ENCODE assay signal across 8 mouse cellular contexts in the genomic region with DNA sequence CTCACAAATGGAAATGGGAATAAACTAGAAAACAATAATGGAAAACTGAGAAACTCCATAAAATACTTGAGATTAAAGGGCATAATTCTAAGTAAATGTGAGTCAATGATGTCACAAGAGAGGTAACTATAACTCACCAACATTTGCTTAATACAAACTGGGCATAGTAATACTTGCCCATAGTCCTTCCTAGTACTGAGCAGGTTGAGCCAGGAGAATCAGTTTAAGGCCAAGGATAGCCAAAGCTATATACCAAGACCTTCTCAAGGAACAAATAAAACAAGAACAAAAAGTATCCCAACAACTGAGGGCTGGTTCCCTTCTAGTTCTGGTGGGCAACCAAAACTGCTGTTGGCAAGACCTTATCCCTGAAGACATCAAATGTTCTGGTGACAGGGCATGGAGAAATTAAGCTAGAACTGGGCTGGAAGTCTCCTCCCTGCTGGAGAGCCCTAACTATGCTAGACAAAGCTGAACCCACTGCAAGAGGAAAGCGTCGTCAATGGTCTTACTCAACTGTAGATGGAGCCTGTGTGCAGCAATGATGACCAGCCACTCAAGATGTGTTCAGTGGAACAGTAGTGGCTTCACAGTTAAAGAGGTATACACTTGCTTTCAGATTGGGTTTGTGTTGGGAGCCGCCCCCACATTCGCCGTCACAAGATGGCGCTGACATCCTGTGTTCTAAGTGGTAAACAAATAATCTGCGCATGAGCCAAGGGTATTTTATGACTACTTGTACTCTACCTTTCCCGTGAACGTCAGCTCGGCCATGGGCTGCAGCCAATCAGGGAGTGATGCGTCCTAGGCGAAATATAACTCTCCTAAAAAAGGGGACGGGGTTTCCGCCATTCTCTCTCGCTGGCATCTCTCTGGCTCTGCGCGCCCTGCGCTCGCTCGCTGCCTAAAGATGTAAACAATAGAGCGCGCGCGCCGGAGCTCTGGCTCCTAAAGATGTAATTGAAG. TPM values are rescaled to one million over a fixed set of nuclear protein-coding genes. Genes with fewer than 3 reads are reported as not detected.
DNase-seq lines count a peak whose midpoint lies in the region; ATAC-seq and TF ChIP-seq lines count a peak whose summit lies in the region.
"Not testable (repeated sequence)": the region's sequence is repeated elsewhere in the genome, so short reads cannot be mapped to it uniquely, and the experiment has no call there.

No protein-coding gene starts in this region.

- H3K36me3 ChIP-seq in hindbrain, embryonic 13.5 days; lung, embryonic 14.5 days (ENCODE audit: insufficient read depth); neural tube, embryonic 13.5 days: not testable (repeated sequence)

- not testable (repeated sequence) for H3K9ac ChIP-seq in hindbrain, embryonic 13.5 days; lung, embryonic 14.5 days; neural tube, embryonic 13.5 days

- under 1% methylated on average over 7 of the region's 25 CpGs for WGBS in hindbrain, embryonic 13.5 days
- WGBS in lung, embryonic 14.5 days, result under 1% methylated on average over 6 of the region's 25 CpGs
- 0% methylated on average over 7 of the region's 25 CpGs for WGBS in neural tube, embryonic 13.5 days

- TF ChIP-seq CTCF in gastrocnemius, adult 2 months (IDR thresholded peaks at IDR 0.05), result peak; percentile 38
- TF ChIP-seq CTCF in lung, embryonic 14.5 days (IDR thresholded peaks at IDR 0.05; ENCODE audit: low read depth), result peak; percentile 57

- peak overlapping the region; percentile 75 for H3K27ac ChIP-seq in gastrocnemius, adult 2 months
- H3K27ac ChIP-seq in hindbrain, embryonic 13.5 days; lung, embryonic 14.5 days (ENCODE audit: low read depth); neural tube, embryonic 13.5 days (replicated peaks): not testable (repeated sequence)

- H3K4me3 ChIP-seq in gastrocnemius, adult 2 months, result peak overlapping the region; percentile 66
- H3K4me3 ChIP-seq in hindbrain, embryonic 13.5 days, result peak overlapping the region; percentile 36
- H3K4me3 ChIP-seq in lung, embryonic 14.5 days (ENCODE audit: low read depth, low read length), result peak overlapping the region; percentile 42
- peak overlapping the region; percentile 39 for H3K4me3 ChIP-seq in neural tube, embryonic 13.5 days

- H3K27me3 ChIP-seq in hindbrain, embryonic 13.5 days; lung, embryonic 14.5 days (ENCODE audit: insufficient read depth, low read length); neural tube, embryonic 13.5 days: not testable (repeated sequence)

- DNase-seq in R1 (ENCODE audit: low read depth, low spot score), result peak; percentile 89
- DNase-seq in cerebellum, postnatal 36 days, result peak; percentile 42 to 53
- DNase-seq in gastrocnemius, adult 2 months, result peak; percentile 49
- peak; percentile 51 for DNase-seq in layer of hippocampus, adult 9-10 months (ENCODE audit: low spot score)
- DNase-seq in lung, embryonic 14.5 days, result peak; percentile 86
- DNase-seq in testis, postnatal 14 days (ENCODE audit: low spot score), result peak; percentile 11

- H3K9me3 ChIP-seq in hindbrain, embryonic 13.5 days; lung, embryonic 14.5 days (ENCODE audit: low read depth, low read length); neural tube, embryonic 13.5 days: not testable (repeated sequence)

- peak; percentile 97 for ATAC-seq in hindbrain, embryonic 13.5 days (ENCODE audit: low FRiP score)
- peak; percentile 98 for ATAC-seq in lung, embryonic 14.5 days (ENCODE audit: insufficient read depth)
- ATAC-seq in neural tube, embryonic 13.5 days (ENCODE audit: low read depth), result peak; percentile 97

- intact Hi-C loops in gastrocnemius, adult 2 months (cut with DNase I), result loop anchor here (5.0 to 10.0 kb wide), 2 partner anchors 411 to 604 kb away; a partner anchor contains a TSS

- peak overlapping the region; percentile 53 for H3K4me2 ChIP-seq in hindbrain, embryonic 13.5 days
- peak overlapping the region; percentile 59 for H3K4me2 ChIP-seq in lung, embryonic 14.5 days
- H3K4me2 ChIP-seq in neural tube, embryonic 13.5 days, result peak overlapping the region; percentile 54

- not testable (repeated sequence) for H3K4me1 ChIP-seq in hindbrain, embryonic 13.5 days (replicated peaks); lung, embryonic 14.5 days (ENCODE audit: insufficient read depth); neural tube, embryonic 13.5 days (replicated peaks)

RNA-seq across cellular contexts. Expression of a gene that starts 21.9 kb away (rescaled TPM):
- total RNA-seq in gastrocnemius, adult 2 months (2021), result 10 to 100 TPM; 10.9 to 14.1 TPM
- polyA plus RNA-seq in hindbrain, embryonic 13.5 days (2015; fragmentation: Nextera tagmentation; extraction: Ambion mirVana), result 4.1 and 4.6 TPM in 2 replicates
- 33.1 and 35.6 TPM in 2 replicates for polyA plus RNA-seq in lung, embryonic 14.5 days (2014; fragmentation: Nextera tagmentation; extraction: Ambion mirVana)
- polyA plus RNA-seq in neural tube, embryonic 13.5 days (2015; fragmentation: Nextera tagmentation; extraction: Ambion mirVana), result 5.7 and 7.5 TPM in 2 replicates

Comparison
In these comparisons a context has a peak if more than half of its experiments do, and no peak if none do; other contexts are left out.
1. DNase-seq: peak in every context shown above with its lines; median percentile 89 in R1; 86 in lung, embryonic 14.5 days; 51 in layer of hippocampus, adult 9-10 months; 49 in gastrocnemius, adult 2 months; 48 in cerebellum, postnatal 36 days; 11 in testis, postnatal 14 days.